ENCODE assay signal across 19 mouse cellular contexts in the genomic region with DNA sequence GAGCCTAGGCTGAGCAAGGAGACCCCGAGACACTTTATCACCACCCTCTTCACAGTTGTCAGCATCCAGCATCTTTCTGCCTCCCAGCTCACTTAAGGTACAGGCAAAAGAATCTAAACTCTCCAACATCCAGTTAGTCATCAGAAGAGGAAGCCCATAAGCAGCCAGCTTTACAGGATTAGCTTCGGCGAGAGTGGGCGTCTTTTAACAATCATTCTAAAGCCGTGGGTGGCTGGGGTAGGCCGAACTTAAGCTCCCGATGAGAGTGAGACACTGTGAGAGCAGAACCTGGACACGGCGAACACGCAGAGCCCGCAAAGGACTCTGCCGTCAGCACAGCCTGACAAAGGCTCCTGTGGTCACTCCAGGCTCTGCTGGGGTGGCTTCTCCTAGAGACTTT. TPM values are rescaled to one million over a fixed set of nuclear protein-coding genes. Genes with fewer than 3 reads are reported as not detected.
DNase-seq lines count a peak whose midpoint lies in the region; ATAC-seq lines count a peak whose summit lies in the region.
"Had no signal": no experiment of that assay in that cellular context is flagged by ENCODE, and none has a peak within 500 bp of the region (broad histone marks: within the 10 kb centered on the region; RNA-seq: fewer than 3 reads in every experiment).

No protein-coding gene starts in this region.

- ATAC-seq in frontal cortex, adult (ENCODE audit: low TSS enrichment) = peak; percentile 97
- ATAC-seq in megakaryocyte, adult 5-6 weeks (ENCODE audit: poor library complexity, severe bottlenecking) = no peak
- ATAC-seq: activated CD4-positive, CD25-positive, alpha-beta regulatory T cell, adult 4 months; intestine, embryonic 15.5 days; liver, postnatal 0 days; midbrain, embryonic 15.5 days had no signal

- no peak for DNase-seq in frontal cortex, postnatal 10 days (ENCODE audit: low spot score in 2 of 2)
- peak; percentile 19 to 25 for DNase-seq in frontal cortex, postnatal 14 days (ENCODE audit: low spot score in 2 of 2)
- peak; percentile 53 to 71 for DNase-seq in left cerebral cortex, adult 18-20 months (ENCODE audit: low spot score in 2 of 2)
- DNase-seq in right cerebral cortex, adult 2 months (ENCODE audit: low spot score in 2 of 2) = peak; percentile 73 to 81
- no peak for DNase-seq in spleen, postnatal 14 days (ENCODE audit: low spot score in 2 of 2)
- DNase-seq in ovary, adult 18-20 months (ENCODE audit: low spot score) = no peak
- DNase-seq: adrenal gland, postnatal 36 days; cerebellum, adult 18-20 months; gastrocnemius, adult 2 months; heart, postnatal 14 days; kidney, adult 9 months; kidney, postnatal 25 days; liver, postnatal 0 days had no signal

RNA-seq across cellular contexts. Expression of a gene that starts 13.2 kb away (rescaled TPM):
- under 1 TPM; 0.21 to 0.66 TPM for total RNA-seq in left cerebral cortex, adult 18-20 months (2021)
- total RNA-seq in megakaryocyte, adult 5-6 weeks (2015) = not detected in 2 replicates
- total RNA-seq in megakaryocyte, adult 5-6 weeks (2017) = not detected in 2 replicates
- total RNA-seq: gastrocnemius, adult 2 months; granulocyte monocyte progenitor cell, adult 5-6 weeks had no signal

RNA-seq across cellular contexts. Expression of a gene that starts 52.8 kb away (rescaled TPM):
- 10 to 100 TPM; 89.3 to 91.6 TPM for total RNA-seq in left cerebral cortex, adult 18-20 months (2021)
- 92.5 and 94.5 TPM in 2 replicates for total RNA-seq in megakaryocyte, adult 5-6 weeks (2015)
- total RNA-seq in megakaryocyte, adult 5-6 weeks (2017) = 91.2 and 94.4 TPM in 2 replicates

Comparison
In these comparisons a context has a peak if more than half of its experiments do, and no peak if none do; other contexts are left out.
1. DNase-seq: peak in frontal cortex, postnatal 14 days (2 of 2), left cerebral cortex, adult 18-20 months (2 of 2) and right cerebral cortex, adult 2 months (2 of 2); none in frontal cortex, postnatal 10 days (0 of 2), spleen, postnatal 14 days (0 of 2) and ovary, adult 18-20 months (single experiment).